Mouse (Mus musculus): Measurements from ENCODE around the gene Lrfn3. TPM values are rescaled to one million over a fixed set of nuclear protein-coding genes. Genes with fewer than 3 reads are reported as not detected.

Lrfn3 gene
- polyA plus RNA-seq, 1 experiment from 2014 or later, result 8.1 TPM

DNA sequence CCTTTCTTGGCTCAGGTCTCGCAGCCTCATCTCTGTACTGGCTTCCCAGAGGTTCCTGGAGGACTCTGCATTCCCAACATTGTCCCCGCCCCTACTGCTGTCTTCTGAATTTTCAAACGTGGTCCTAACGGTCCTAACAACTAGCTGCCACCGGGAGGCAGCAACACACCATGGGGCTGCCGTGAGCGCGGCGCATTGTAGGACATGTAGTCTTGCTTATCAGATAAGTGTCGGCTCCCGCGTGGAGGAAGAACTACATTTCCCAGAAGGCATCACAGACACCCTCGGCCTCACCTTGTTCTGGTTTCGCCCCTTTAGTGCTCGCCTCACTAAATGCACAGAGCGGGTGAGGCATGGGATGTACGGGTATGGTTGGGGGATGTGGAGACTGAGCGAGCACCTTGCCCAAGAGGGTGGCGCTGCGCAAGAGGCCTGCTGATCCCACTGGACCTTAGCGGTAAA, 11.0 kb upstream of the Lrfn3 start:
- Histone ChIP-seq H3K4me1 (no peaks in the 10 kb centered on the region), H3K27me3 (no peaks in the 10 kb centered on the region), H3K27ac (no peak overlapping the region), H3K9ac (peak overlapping the region; percentile 68), H3K36me3 (ENCODE audit: poor library complexity, severe bottlenecking) (no peaks in the 10 kb centered on the region), H3K9me3 (replicated peaks) (no peaks in the 10 kb centered on the region), H3K4me2 (peak overlapping the region; percentile 65), H3K4me3 (peak overlapping the region; percentile 48)
- ATAC-seq, result peak; percentile 100
- under 1% methylated on average over 21 of the region's 21 CpGs for WGBS

DNA sequence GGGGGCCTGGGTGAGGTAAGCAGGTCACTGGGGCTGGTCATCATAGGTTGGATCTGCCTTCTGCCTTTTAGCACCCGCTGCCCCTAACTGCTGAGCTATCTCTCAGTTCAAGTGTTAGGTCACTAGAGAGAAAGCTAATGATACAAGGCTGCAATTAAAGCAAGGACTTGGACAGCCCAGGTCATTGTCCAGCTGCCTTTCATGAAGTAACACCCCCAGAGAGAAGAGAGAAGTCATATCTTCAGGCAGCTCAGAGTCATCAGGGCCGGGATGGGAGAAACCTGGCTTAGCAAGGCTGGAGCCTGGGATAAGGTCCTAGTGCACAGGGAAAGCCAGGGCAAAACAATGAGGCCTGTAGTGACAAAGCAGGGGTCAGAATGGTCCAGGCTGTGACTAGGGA, 4.9 kb upstream of the Lrfn3 start:
- no peaks in the 10 kb centered on the region for H3K9me3 ChIP-seq (replicated peaks)
- no peak overlapping the region for H3K4me3 ChIP-seq
- H3K27ac ChIP-seq, result no peak overlapping the region
- peaks cover 9% of the 10 kb centered on the region; the same call in 1 of the 2 replicates for H3K4me1 ChIP-seq
- H3K4me2 ChIP-seq, result no peak overlapping the region
- 83% methylated on average over 2 of the region's 2 CpGs for WGBS
- no peak overlapping the region for H3K9ac ChIP-seq
- no peaks in the 10 kb centered on the region for H3K36me3 ChIP-seq (ENCODE audit: poor library complexity, severe bottlenecking)
- peaks cover 17% of the 10 kb centered on the region for H3K27me3 ChIP-seq
- ATAC-seq, result no peak

DNA sequence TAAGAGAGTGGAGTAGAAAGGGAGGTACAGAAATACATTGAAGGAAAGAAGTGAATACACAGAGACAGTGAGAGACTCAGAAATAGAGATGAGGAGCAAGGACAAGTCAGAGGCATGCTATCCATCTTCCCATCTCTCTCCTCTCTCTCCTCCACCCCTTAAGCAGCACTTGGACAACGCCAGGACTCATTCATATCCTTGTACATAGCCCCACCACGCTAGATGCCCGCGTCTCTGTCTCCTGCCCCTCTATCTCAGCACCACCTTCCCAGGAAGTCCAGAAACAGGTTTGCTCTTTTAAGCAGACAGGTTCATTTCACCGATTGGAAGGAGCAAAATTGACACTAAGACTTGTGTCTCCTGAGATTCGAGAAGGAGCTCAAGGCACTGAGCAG, 769 bp upstream of the Lrfn3 start:
- H3K36me3 ChIP-seq (ENCODE audit: poor library complexity, severe bottlenecking), result peaks cover 20% of the 10 kb centered on the region
- WGBS, result 63% methylated on average over 6 of the region's 6 CpGs
- no peak; the same call in none of the 2 replicates for ATAC-seq
- H3K4me1 ChIP-seq, result peaks cover 40% of the 10 kb centered on the region
- peaks cover 17% of the 10 kb centered on the region for H3K27me3 ChIP-seq
- H3K9me3 ChIP-seq (replicated peaks), result no peaks in the 10 kb centered on the region
- no peak overlapping the region for H3K27ac ChIP-seq
- peak overlapping the region; percentile 86 for H3K4me2 ChIP-seq
- peak overlapping the region; percentile 95 for H3K9ac ChIP-seq
- H3K4me3 ChIP-seq, result peak overlapping the region; percentile 70

DNA sequence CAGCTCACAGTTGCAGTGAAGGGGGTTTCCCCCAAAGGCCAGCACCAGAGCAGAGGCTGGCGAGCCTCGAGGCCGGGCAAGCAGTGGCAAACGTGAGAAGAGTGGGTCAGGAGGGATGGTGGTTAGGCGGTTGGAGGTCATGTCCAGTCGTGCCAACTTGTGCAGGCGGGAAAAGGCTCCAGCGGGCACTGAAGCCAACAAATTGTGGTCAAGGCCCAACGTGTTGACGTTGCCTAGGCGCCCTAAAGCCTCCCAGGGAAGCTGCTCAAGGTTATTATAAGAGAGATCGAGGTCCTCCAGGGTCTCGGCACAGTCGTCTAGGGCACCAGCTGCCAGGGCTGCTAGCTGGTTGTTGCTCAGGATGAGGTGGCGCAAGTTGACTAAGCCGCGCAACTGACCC, 2.5 kb downstream of the Lrfn3 start:
- no peak overlapping the region for H3K9ac ChIP-seq
- ATAC-seq, result no peak
- H3K4me1 ChIP-seq, result peaks cover 47% of the 10 kb centered on the region
- no peaks in the 10 kb centered on the region for H3K9me3 ChIP-seq (replicated peaks)
- H3K4me3 ChIP-seq, result no peak overlapping the region
- no peak overlapping the region for H3K27ac ChIP-seq
- H3K36me3 ChIP-seq (ENCODE audit: poor library complexity, severe bottlenecking), result peaks cover 41% of the 10 kb centered on the region
- peaks cover 8% of the 10 kb centered on the region for H3K27me3 ChIP-seq
- WGBS, result 94% methylated on average over 17 of the region's 17 CpGs
- H3K4me2 ChIP-seq, result peak overlapping the region; percentile 2; the same call in 1 of the 2 replicates

DNA sequence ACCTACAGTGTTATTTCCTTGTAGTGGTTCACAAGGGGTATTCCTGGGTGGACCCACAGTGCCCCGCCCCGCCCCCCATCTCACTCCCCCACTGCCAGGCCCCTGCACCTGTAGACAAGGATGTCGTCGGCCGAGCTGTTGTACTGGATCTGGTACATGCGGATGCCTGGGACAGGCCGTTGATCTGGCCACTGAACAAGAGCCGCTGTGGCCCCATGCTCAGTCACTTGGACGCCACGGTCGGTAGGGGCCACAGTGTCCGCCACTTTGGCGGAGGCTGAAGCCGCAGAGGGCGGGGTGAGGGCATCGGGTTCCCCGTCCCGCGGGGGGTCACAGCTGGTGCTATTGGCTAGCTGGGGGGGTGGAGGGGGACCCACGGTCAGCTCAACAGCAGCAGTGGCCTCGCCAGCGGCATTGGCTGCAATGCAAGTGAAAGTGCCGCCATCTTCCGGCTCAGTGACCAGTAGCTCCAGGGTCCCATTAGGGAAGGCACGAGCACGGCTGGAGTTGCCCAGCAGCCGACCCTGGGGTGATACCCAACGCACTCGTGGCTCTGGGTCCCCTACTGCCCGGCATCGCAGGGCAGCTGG, 3.2 kb downstream of the Lrfn3 start:
- ATAC-seq, result no peak
- H3K4me1 ChIP-seq, result peaks cover 47% of the 10 kb centered on the region
- no peak overlapping the region for H3K27ac ChIP-seq
- H3K4me2 ChIP-seq, result peak overlapping the region; percentile 2; the same call in 1 of the 2 replicates
- peaks cover 45% of the 10 kb centered on the region for H3K36me3 ChIP-seq (ENCODE audit: poor library complexity, severe bottlenecking)
- 91% methylated on average over 31 of the region's 31 CpGs for WGBS
- no peak overlapping the region for H3K9ac ChIP-seq
- H3K27me3 ChIP-seq, result peaks cover 4% of the 10 kb centered on the region
- no peak overlapping the region for H3K4me3 ChIP-seq
- H3K9me3 ChIP-seq (replicated peaks), result no peaks in the 10 kb centered on the region

DNA sequence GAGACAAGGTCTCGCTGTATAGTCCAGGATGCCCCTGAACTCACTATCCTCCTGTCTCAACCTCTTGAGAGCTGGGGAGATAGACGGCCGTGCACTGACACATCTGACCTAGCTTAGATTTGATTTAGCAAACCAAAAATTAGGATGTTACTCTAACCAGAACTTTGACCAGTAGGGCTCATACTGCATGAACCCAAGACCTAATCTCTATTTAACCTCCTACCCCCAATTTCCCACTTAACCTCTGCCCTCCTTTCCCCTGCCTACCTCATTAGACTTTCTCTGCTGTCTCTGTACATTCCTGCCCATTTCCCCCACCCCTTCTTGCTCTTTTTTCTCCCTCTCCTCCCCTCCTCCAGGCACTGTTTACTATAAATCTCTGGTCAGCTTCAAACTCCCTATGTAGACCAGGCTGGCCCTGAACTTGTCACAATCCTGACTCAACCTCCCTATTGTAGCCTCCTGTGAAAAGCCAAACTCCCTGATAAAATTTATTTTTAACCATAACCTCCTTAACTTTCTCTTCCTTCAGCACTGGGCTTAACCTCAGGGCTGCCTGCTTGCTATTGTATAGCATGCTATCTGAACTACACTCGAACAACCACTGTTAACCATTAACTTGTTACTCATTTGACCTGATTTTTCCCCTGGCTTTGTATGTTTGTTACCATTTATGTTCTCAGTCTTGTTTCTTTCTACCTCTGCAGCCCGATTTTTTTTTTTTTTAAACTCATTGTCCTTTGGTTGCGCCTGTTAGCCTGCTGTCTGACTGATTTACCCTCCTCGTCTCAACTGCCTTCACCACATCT, 4.0 kb downstream of the Lrfn3 start:
- H3K4me2 ChIP-seq, result no peak overlapping the region
- H3K4me3 ChIP-seq, result no peak overlapping the region
- no peaks in the 10 kb centered on the region for H3K27me3 ChIP-seq
- H3K4me1 ChIP-seq, result peaks cover 49% of the 10 kb centered on the region
- no peak for ATAC-seq
- no peak overlapping the region for H3K27ac ChIP-seq
- 81% methylated on average over 7 of the region's 7 CpGs for WGBS
- no peaks in the 10 kb centered on the region for H3K9me3 ChIP-seq (replicated peaks)
- H3K36me3 ChIP-seq (ENCODE audit: poor library complexity, severe bottlenecking), result peaks cover 51% of the 10 kb centered on the region
- no peak overlapping the region for H3K9ac ChIP-seq

DNA sequence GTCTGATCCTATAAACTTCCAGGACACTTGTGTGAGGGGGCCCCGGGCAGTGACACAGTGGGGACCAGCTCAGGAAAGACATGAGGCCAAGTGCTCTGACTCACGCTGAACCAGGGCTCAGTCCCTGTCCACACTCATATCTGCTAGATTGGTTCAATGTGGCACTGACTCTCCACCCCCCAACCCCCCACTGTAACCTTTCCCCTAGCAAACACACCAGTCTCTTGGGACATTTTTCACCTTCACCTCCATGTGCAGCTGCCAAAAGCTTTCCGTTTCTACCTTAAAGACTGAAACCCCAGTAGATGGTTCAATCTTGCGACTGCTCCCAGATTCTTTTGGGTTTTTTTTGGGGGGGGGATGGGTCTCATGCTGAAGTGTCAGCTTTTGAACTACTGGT, 8.5 kb downstream of the Lrfn3 start:
- Histone ChIP-seq H3K36me3 (ENCODE audit: poor library complexity, severe bottlenecking) (peaks cover 32% of the 10 kb centered on the region), H3K4me3 (no peak overlapping the region), H3K9me3 (replicated peaks) (no peaks in the 10 kb centered on the region), H3K27me3 (peaks cover 10% of the 10 kb centered on the region; the same call in 1 of the 2 replicates), H3K4me1 (peaks cover 14% of the 10 kb centered on the region), H3K27ac (no peak overlapping the region), H3K9ac (no peak overlapping the region), H3K4me2 (no peak overlapping the region)
- ATAC-seq, result no peak
- WGBS, result 78% methylated on average over 4 of the region's 4 CpGs

DNA sequence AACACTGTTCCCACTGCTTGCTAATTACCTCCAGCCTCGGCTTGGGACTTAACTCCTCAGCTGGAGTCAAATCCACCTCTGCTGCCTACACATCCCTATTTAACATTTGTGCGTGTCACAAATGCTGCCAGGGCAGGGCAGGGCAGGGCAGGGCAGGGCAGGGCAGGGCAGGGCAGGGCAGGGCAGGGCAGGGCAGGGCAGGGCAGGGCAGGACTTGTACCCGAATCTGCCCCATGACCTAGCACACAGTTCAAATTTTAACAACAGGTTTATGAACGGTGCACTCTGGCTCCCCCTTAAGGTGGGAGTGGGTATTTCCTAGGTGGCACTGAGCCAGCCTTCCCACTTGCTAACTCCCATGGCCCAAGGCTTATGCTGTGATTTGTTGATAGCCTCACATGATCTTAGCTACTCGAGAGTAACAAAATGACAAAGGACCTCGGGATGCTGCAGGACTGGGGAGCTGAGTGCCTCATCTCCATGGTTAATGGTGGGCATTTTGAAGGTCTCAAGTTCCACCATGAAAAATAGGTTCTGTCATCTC, 9.2 kb downstream of the Lrfn3 start:
- Histone ChIP-seq H3K27me3 (peaks cover 16% of the 10 kb centered on the region), H3K9ac (no peak overlapping the region), H3K4me1 (peaks cover 12% of the 10 kb centered on the region; the same call in 1 of the 2 replicates), H3K4me2 (no peak overlapping the region), H3K4me3 (no peak overlapping the region), H3K27ac (no peak overlapping the region), H3K9me3 (replicated peaks) (no peaks in the 10 kb centered on the region), H3K36me3 (ENCODE audit: poor library complexity, severe bottlenecking) (peaks cover 31% of the 10 kb centered on the region)
- WGBS, result 18% methylated on average over 6 of the region's 6 CpGs
- ATAC-seq, result peak; percentile 58; the same call in 1 of the 2 replicates

DNA sequence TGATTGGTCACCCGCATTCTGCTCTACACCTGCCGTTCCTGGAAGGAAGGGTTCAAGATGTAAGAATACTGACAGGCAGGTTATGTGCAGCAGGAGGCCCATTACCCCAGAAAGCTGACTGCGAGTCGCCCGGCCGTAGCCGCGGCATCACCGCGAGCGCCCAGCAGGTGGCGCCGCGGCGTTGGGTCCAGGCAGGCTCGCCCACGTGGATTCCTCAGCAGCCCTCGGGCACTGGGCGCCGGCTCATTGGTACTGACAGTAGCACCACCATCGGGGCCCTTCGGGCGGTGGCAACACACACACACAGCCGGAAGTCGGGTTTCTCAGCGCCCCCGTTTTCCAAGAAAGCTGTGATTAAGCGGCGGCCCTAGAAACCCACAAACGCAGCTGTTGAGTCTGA, 14.7 kb downstream of the Lrfn3 start:
- ATAC-seq, result peak; percentile 70
- H3K27me3 ChIP-seq, result peaks cover 50% of the 10 kb centered on the region
- peak overlapping the region; percentile 26; the same call in 1 of the 2 replicates for H3K9ac ChIP-seq
- H3K27ac ChIP-seq, result no peak overlapping the region
- H3K4me2 ChIP-seq, result peak overlapping the region; percentile 45
- H3K9me3 ChIP-seq (replicated peaks), result no peaks in the 10 kb centered on the region
- H3K36me3 ChIP-seq (ENCODE audit: poor library complexity, severe bottlenecking), result no peaks in the 10 kb centered on the region
- 2% methylated on average over 30 of the region's 30 CpGs for WGBS
- no peak overlapping the region; the same call in 1 of the 2 replicates for H3K4me3 ChIP-seq
- 0 out of 2 replicates have a peak, but pooled peaks cover 6% of the 10 kb centered on the region for H3K4me1 ChIP-seq

DNA sequence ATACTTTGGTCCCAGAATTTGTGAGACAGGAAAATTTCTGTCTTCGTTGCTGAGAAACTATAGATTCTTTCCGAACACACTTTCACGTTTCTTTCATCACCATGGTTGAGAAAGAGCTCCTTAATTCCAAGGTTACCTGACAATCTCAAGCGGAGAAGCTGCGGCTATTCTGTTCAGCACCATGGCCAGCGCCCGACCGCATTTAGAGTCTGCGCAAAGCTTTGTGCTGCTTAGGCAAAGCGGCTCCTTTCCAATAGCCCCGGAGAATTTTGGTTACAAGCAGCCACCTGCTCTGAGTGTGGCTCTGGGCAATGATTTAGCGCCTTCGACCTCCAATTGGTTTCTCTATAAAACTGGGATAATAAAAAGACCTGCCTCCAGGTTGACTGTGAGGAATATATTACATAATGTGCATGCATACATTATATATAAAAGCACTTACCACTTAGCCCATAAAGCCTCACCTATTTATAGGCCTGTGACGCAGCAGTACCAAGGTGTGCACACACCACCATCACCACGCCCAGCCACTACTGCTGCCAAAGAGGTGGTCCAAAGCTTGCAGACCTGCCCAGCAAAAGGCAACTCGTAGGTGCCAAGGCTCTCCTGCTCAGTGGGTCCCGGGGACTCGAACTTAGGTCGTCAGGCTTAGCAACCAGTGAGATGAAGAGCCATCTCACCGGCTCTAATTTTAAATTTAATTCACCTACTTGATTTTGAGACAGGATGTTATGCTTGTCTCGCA, 15.8 kb downstream of the Lrfn3 start:
- Histone ChIP-seq H3K4me3 (no peak overlapping the region), H3K9me3 (replicated peaks) (no peaks in the 10 kb centered on the region), H3K27me3 (peaks cover 50% of the 10 kb centered on the region), H3K4me1 (0 out of 2 replicates have a peak, but pooled peaks cover 6% of the 10 kb centered on the region), H3K4me2 (no peak overlapping the region), H3K27ac (no peak overlapping the region), H3K9ac (no peak overlapping the region), H3K36me3 (ENCODE audit: poor library complexity, severe bottlenecking) (no peaks in the 10 kb centered on the region)
- WGBS, result 28% methylated on average over 21 of the region's 21 CpGs
- no peak for ATAC-seq

DNA sequence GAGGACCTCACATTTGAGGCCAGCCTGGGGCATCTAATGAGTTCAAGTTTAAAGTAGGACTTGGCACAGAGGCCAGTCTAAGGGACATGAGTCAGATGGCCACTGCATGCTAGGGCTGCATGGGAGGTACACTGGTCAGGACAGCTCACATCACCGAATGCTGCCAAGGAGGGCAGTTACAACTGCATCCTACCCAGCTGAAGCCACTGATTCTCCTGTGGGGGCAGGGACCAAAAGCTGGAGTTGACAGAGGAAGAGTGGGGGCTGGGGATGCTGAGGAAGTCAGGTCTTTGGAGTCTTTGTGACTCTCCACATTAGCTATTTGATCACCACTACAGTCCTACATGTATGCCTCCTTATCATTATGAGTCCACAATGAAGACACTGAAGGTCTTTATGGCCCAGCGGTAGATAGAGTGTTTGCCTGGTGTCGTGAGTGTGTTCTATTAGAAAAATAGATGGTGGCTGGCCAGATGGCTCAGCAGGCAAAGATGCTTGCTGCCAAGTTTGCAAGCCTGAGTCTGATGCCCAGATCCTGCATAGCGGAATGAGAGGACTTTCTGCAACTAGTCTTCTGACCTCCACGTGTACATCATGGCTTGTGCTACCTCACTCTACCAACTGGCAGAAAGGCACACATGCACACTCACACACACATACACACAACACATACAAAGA, 23.0 kb downstream of the Lrfn3 start:
- WGBS, result 72% methylated on average over 5 of the region's 5 CpGs
- ATAC-seq, result no peak
- Histone ChIP-seq H3K9me3 (replicated peaks) (no peaks in the 10 kb centered on the region), H3K4me2 (no peak overlapping the region), H3K36me3 (ENCODE audit: poor library complexity, severe bottlenecking) (no peaks in the 10 kb centered on the region), H3K9ac (no peak overlapping the region), H3K4me1 (peaks cover 2% of the 10 kb centered on the region; the same call in 1 of the 2 replicates), H3K4me3 (no peak overlapping the region), H3K27ac (no peak overlapping the region), H3K27me3 (peaks cover 29% of the 10 kb centered on the region)

All from forebrain, embryonic 13.5 days (tissue).